Mouse (Mus musculus) thymus, adult 2 months (tissue): ENCODE measurements around the gene Spry2.

Experiments used
- CTCF ChIP-seq: fragments of 200-500 bp; IDR thresholded peaks from 2 replicates; pipeline ENCODE4 v1.5.1; 2012; ENCODE audit warnings: mild to moderate bottlenecking, control low read depth, low read length, moderate library complexity, borderline replicate concordance; ENCODE audit not compliant: control insufficient read depth, poor library complexity, insufficient read depth; ENCODE audit errors: extremely low read depth
- POLR2A ChIP-seq: fragments of 200-500 bp; IDR thresholded peaks from 2 replicates; pipeline ENCODE4 v1.6.1; 2012; ENCODE audit warnings: mild to moderate bottlenecking, low read length, control low read depth, moderate library complexity; ENCODE audit not compliant: control insufficient read depth, poor library complexity, insufficient read depth; ENCODE audit errors: extremely low read depth

DNA sequence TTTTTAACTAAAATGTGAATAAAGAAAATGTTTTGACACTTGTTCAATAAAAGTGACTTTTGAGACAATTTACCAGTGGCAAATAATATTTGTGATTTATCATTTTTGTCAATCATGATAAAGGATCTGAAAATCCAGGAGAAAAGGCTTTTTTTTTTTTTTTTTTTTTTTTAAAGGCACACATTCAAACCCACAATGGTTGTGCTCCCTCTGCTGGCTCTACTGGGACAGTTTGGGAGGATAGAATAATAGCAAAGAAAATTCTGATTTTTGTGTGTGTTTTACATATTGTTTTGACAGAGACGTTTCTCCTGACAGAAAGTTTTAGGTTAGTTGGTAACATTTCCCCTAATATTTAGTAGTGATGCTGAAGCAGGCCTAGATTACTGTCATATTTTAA, 28.1 kb upstream of the Spry2 start:
- no peak for TF ChIP-seq POLR2A
- no peak for TF ChIP-seq CTCF
